Mouse (Mus musculus) stomach, postnatal 0 days (tissue): Measurements from ENCODE around the gene Sptb. TPM values are rescaled to one million over a fixed set of nuclear protein-coding genes. Genes with fewer than 3 reads are reported as not detected.

Experiments
- ATAC-seq: fragments of 200-750 bp; cut with Nextera tagmentation; 2 replicates; pipeline ENCODE4 v1.8.0; 2017; ENCODE audit not compliant: low FRiP score, low TSS enrichment
- DNase-seq: peaks from one replicate; pipeline ENCODE4 v3.0.0-alpha.2; 2016; ENCODE audit warnings: low spot score
- H3K27ac ChIP-seq: fragments of 300-500 bp; sonication (generic); replicated peaks from 2 replicates; pipeline ENCODE4 v1.5.1; 2014; ENCODE audit warnings: mild to moderate bottlenecking, control low read depth
- H3K27me3 ChIP-seq: fragments of 300-500 bp; sonication (generic); 2 replicates; pipeline ENCODE4 v1.6.1; 2014; ENCODE audit warnings: low read length; ENCODE audit not compliant: control insufficient read depth, insufficient read depth
- H3K36me3 ChIP-seq: fragments of 300-500 bp; sonication (generic); 2 replicates; pipeline ENCODE4 v1.6.1; 2014; ENCODE audit warnings: low read length, mixed read lengths; ENCODE audit not compliant: control insufficient read depth, insufficient read depth
- H3K4me1 ChIP-seq: fragments of 300-500 bp; sonication (generic); replicated peaks from 2 replicates; pipeline ENCODE4 v1.6.1; 2014; ENCODE audit warnings: antibody characterized with exemption; ENCODE audit not compliant: control insufficient read depth, insufficient read depth
- H3K4me2 ChIP-seq: fragments of 300-500 bp; sonication (generic); replicated peaks from 2 replicates; pipeline ENCODE4 v1.6.1; 2014; ENCODE audit warnings: low read depth, mild to moderate bottlenecking, control low read depth, moderate library complexity
- H3K4me3 ChIP-seq: fragments of 300-500 bp; sonication (generic); 2 replicates; pipeline ENCODE4 v1.5.1; 2014; ENCODE audit warnings: low read depth, low read length, control low read depth
- H3K9ac ChIP-seq: fragments of 300-500 bp; sonication (generic); 2 replicates; pipeline ENCODE4 v1.6.1; 2014; ENCODE audit warnings: mild to moderate bottlenecking, low read length, control low read depth, mixed read lengths
- H3K9me3 ChIP-seq: fragments of 300-500 bp; sonication (generic); 2 replicates; pipeline ENCODE4 v1.6.1; 2016; ENCODE audit warnings: low read length; ENCODE audit not compliant: control insufficient read depth
- CTCF ChIP-seq: IDR thresholded peaks from 2 replicates; pipeline ENCODE4 v1.5.1; 2016; ENCODE audit warnings: antibody characterized with exemption, low read depth, mild to moderate bottlenecking, moderate library complexity
- EP300 ChIP-seq: optimal IDR thresholded peaks from 2 replicates; pipeline ENCODE3; 2016; ENCODE audit warnings: antibody characterized with exemption
- WGBS: fragments of 180-500 bp; shearing (Covaris S2); extraction: QIAGEN DNeasy Blood & Tissue Kit; methylation state at CpG from one replicate; pipeline ENCODE4 v1.1.7; 2014; 5-methylcytosine and 5-hydroxymethylcytosine counted together
- polyA plus RNA-seq: library from polyadenylated mRNA; unstranded; fragments of >200 nt; fragmentation: Nextera tagmentation; extraction: Ambion mirVana; gene quantifications from 2 replicates; pipeline ENCODE4 v1.2.1, GENCODE M21; 2015

Gene Sptb
- polyA plus RNA-seq, 1 experiment from 2014 or later, result 0.29 TPM

- no peaks in the 10 kb centered on the region for H3K27me3 ChIP-seq
- TF ChIP-seq EP300 (no peak), CTCF (no peak)
- DNase-seq, result no peak
- WGBS, result 38% methylated on average over 7 of the region's 7 CpGs
- H3K9ac ChIP-seq, result no peak overlapping the region
- H3K9me3 ChIP-seq, result no peaks in the 10 kb centered on the region
- H3K4me2 ChIP-seq, result no peak overlapping the region
- H3K4me1 ChIP-seq, result no peaks in the 10 kb centered on the region
- no peak overlapping the region for H3K27ac ChIP-seq
- no peak overlapping the region for H3K4me3 ChIP-seq
- no peak for ATAC-seq
- H3K36me3 ChIP-seq, result no peaks in the 10 kb centered on the region
Measured at GRCm38 (mm10) chr12:76677068-76677467, 33.3 kb downstream of the Sptb start.

DNA sequence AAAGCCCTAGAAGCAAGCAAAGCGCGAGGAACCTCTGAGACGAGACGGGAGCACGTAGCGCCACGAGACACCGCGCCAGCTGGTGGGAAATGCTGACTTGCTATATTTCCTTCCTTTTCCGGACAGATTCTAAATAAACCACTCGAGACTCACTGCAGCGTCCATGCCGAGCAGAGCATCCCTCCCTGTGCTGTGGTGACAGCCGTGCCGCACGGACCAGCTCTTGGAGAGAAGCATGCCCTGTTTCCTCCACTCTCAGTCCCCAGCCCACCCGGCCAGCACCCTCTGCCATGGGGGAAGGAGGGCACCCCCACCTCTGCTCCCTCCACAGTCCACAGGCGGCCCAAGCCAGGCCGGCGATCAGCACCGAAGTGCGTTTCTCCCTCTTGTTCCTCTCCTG is 33.9 kb downstream of the Sptb start:
- Histone ChIP-seq H3K27me3 (no peaks in the 10 kb centered on the region), H3K9me3 (no peaks in the 10 kb centered on the region), H3K27ac (no peak overlapping the region), H3K9ac (no peak overlapping the region), H3K4me3 (0 out of 2 replicates have a peak overlapping the region, but pooled peaks have one; percentile 8), H3K4me1 (no peaks in the 10 kb centered on the region), H3K36me3 (no peaks in the 10 kb centered on the region), H3K4me2 (0 out of 2 replicates have a peak overlapping the region, but pooled peaks have one; percentile 23)
- 0 out of 2 replicates have a peak, but pooled peaks have one; percentile 38 for ATAC-seq
- WGBS, result 53% methylated on average over 22 of the region's 22 CpGs
- TF ChIP-seq CTCF, result no peak
- TF ChIP-seq EP300, result no peak
- no peak for DNase-seq

DNA sequence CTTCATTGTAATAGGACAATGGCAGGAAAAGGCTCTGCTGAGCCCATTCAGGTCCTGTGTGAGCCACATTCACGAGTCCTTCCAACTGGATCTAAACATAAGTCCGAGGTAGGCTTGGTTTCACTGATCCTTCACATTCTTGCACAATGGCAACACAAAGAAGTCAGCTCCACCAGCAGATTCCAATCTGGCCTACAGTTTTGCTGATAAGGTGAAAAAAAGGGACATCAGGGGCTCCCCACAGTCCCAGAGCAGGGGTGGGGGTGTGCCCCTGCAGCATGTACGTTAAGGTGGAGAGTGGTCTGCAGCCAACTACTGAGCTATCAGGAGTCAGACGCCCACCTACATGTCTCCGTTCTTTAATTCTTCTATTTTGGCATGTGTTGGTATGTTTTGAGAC is 35.0 kb downstream of the Sptb start:
- H3K4me2 ChIP-seq, result no peak overlapping the region
- H3K27me3 ChIP-seq, result no peaks in the 10 kb centered on the region
- no peaks in the 10 kb centered on the region for H3K4me1 ChIP-seq
- no peak overlapping the region for H3K27ac ChIP-seq
- H3K9ac ChIP-seq, result no peak overlapping the region
- DNase-seq (no peak), ATAC-seq (no peak)
- WGBS, result 64% methylated on average over 5 of the region's 5 CpGs
- H3K36me3 ChIP-seq, result no peaks in the 10 kb centered on the region
- TF ChIP-seq EP300 (no peak), CTCF (no peak)
- H3K9me3 ChIP-seq, result no peaks in the 10 kb centered on the region
- H3K4me3 ChIP-seq, result no peak overlapping the region

DNA sequence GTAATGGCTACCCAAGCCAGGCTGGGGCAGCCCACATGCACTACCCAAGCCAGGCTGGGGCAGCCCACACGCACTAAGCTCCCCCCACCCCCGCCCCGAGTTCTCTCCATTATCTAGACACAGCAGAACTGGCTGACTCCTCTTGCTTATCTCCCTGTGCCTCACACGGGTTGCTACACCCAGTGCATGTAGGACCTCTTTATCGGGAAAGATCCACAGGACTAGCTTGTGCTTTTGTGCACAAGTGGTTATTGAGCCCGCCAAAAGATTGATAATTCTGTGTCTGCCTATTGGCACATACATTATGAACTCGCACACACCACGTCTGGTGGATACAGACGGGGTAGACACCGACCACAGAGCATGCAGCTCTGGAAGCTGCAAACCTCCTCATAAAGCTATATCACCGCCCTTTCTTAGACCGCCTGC is 36.5 kb downstream of the Sptb start:
- H3K4me3 ChIP-seq, result no peak overlapping the region
- WGBS, result 64% methylated on average over 12 of the region's 12 CpGs
- no peaks in the 10 kb centered on the region for H3K36me3 ChIP-seq
- H3K27me3 ChIP-seq, result no peaks in the 10 kb centered on the region
- no peaks in the 10 kb centered on the region for H3K9me3 ChIP-seq
- TF ChIP-seq CTCF (no peak), EP300 (no peak)
- no peak overlapping the region for H3K9ac ChIP-seq
- ATAC-seq (no peak), DNase-seq (no peak)
- no peak overlapping the region for H3K27ac ChIP-seq
- H3K4me2 ChIP-seq, result no peak overlapping the region
- no peaks in the 10 kb centered on the region for H3K4me1 ChIP-seq

GRCm38 (mm10) chr12:76672008-76672407 is 38.3 kb downstream of the Sptb start:
- ATAC-seq, result no peak
- no peak for TF ChIP-seq CTCF
- TF ChIP-seq EP300, result no peak

GRCm38 (mm10) chr12:76670533-76671086 is 39.7 kb downstream of the Sptb start:
- 68% methylated on average over 13 of the region's 13 CpGs for WGBS
- DNase-seq (no peak), ATAC-seq (no peak)
- Histone ChIP-seq H3K4me3 (no peak overlapping the region), H3K27ac (no peak overlapping the region), H3K9ac (no peak overlapping the region), H3K4me2 (no peak overlapping the region), H3K9me3 (no peaks in the 10 kb centered on the region), H3K4me1 (no peaks in the 10 kb centered on the region), H3K36me3 (no peaks in the 10 kb centered on the region), H3K27me3 (no peaks in the 10 kb centered on the region)
- TF ChIP-seq EP300 (no peak), CTCF (no peak)

More at GRCm38 (mm10) chr12:76672008-76672407, 38.3 kb downstream of the Sptb start:
- no peak overlapping the region for H3K4me3 ChIP-seq
- no peak overlapping the region for H3K27ac ChIP-seq
- H3K4me2 ChIP-seq, result no peak overlapping the region
- no peaks in the 10 kb centered on the region for H3K36me3 ChIP-seq
- WGBS, result 81% methylated on average over 8 of the region's 8 CpGs
- no peak overlapping the region for H3K9ac ChIP-seq
- no peaks in the 10 kb centered on the region for H3K27me3 ChIP-seq
- no peaks in the 10 kb centered on the region for H3K9me3 ChIP-seq
- no peak for DNase-seq
- no peaks in the 10 kb centered on the region for H3K4me1 ChIP-seq
